Mouse (Mus musculus): ENCODE data around the gene Smc4. TPM values are rescaled to one million over a fixed set of nuclear protein-coding genes. Genes with fewer than 3 reads are reported as not detected.

Gene Smc4
- polyA plus RNA-seq, 1 experiment = 14.2 TPM

- Histone ChIP-seq H3K79me2 (ENCODE audit: control insufficient read depth, insufficient read depth) (peaks cover 45% of the 10 kb centered on the region), H3K27me3 (ENCODE audit: control insufficient read depth, insufficient read depth, insufficient read length) (no peaks in the 10 kb centered on the region), H3ac (ENCODE audit: control insufficient read depth, insufficient read length) (peak within 1 kb of the TSS; percentile 80), H3K4me3 (peak within 1 kb of the TSS; percentile 59), H3K4me2 (ENCODE audit: low read depth) (peak within 1 kb of the TSS; percentile 99), H3K36me3 (ENCODE audit: control insufficient read depth, insufficient read depth) (peaks cover 19% of the 10 kb centered on the region)
- TF ChIP-seq MYOD1 (IDR thresholded peaks at IDR 0.05; ENCODE audit: control insufficient read depth in 1 of 3, insufficient read length in 2 of 3, low read depth in 2 of 3) (no peak), USF1 (IDR thresholded peaks at IDR 0.05; ENCODE audit: low read depth) (no peak), TCF12 (IDR thresholded peaks at IDR 0.05; ENCODE audit: insufficient read depth, poor library complexity, severe bottlenecking) (no peak), POLR2AphosphoS2 (IDR thresholded peaks at IDR 0.05; ENCODE audit: insufficient read length, low read depth) (peak; percentile 42), SRF (IDR thresholded peaks at IDR 0.05; ENCODE audit: control insufficient read depth, insufficient read length, low read depth) (no peak), POLR2A (IDR thresholded peaks at IDR 0.05; ENCODE audit: insufficient read length, low read depth) (peak; percentile 53), TCF3 (IDR thresholded peaks at IDR 0.05; ENCODE audit: insufficient read length, low read depth) (no peak), E2F4 (IDR thresholded peaks at IDR 0.05; ENCODE audit: insufficient read depth) (peak; percentile 66)
Measured at GRCm38 (mm10) chr3:69044645-69045399, 40.3 kb downstream of the Smc4 start, which contains the start of gene Trim59. Trim59 (minus strand) TSS chr3:69044755.

- Histone ChIP-seq H3K4me3 (peak overlapping the region; percentile 59), H3K36me3 (ENCODE audit: control insufficient read depth, insufficient read depth) (peaks cover 17% of the 10 kb centered on the region), H3K27me3 (ENCODE audit: control insufficient read depth, insufficient read depth, insufficient read length) (no peaks in the 10 kb centered on the region), H3K4me2 (ENCODE audit: low read depth) (peak overlapping the region; percentile 99), H3ac (ENCODE audit: control insufficient read depth, insufficient read length) (peak overlapping the region; percentile 80), H3K79me2 (ENCODE audit: control insufficient read depth, insufficient read depth) (peaks cover 40% of the 10 kb centered on the region)
- TF ChIP-seq MAX (IDR thresholded peaks at IDR 0.05; ENCODE audit: low read depth) (no peak), SRF (IDR thresholded peaks at IDR 0.05; ENCODE audit: control insufficient read depth, insufficient read length, low read depth) (no peak), POLR2A (IDR thresholded peaks at IDR 0.05; ENCODE audit: insufficient read length, low read depth) (no peak), MYOG (IDR thresholded peaks at IDR 0.05; ENCODE audit: control insufficient read depth in 1 of 3, insufficient read depth in 1 of 3, insufficient read length in 2 of 3, low read depth in 2 of 3) (no peak), REST (IDR thresholded peaks at IDR 0.05; ENCODE audit: insufficient read depth, insufficient read length) (no peak), POLR2AphosphoS2 (IDR thresholded peaks at IDR 0.05; ENCODE audit: insufficient read length, low read depth) (no peak)
Measured at GRCm38 (mm10) chr3:69045400-69045703, 40.8 kb downstream of the Smc4 start.

DNA sequence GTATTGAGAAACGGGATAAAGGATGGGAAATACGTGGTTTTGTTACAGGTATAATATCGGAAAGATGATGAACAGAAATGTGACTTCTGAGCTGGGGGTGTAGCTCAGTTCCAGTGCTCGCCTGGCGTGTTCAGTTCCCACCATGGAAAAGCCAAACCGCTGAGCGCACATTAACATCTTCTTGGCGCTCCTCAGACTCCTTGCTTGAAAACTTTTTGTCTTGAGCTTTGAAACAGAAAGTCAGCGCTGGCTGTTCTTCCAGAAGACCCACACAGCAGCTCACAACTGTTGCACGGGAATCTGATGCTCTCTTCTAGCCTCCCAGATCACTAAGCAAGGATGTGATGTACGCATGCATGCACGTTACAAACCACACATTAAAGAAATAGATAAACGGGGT is 41.2 kb downstream of the Smc4 start:
- peak overlapping the region; percentile 59 for H3K4me3 ChIP-seq
- peaks cover 17% of the 10 kb centered on the region for H3K36me3 ChIP-seq (ENCODE audit: control insufficient read depth, insufficient read depth)
- peaks cover 36% of the 10 kb centered on the region for H3K79me2 ChIP-seq (ENCODE audit: control insufficient read depth, insufficient read depth)
- no peaks in the 10 kb centered on the region for H3K27me3 ChIP-seq (ENCODE audit: control insufficient read depth, insufficient read depth, insufficient read length)
- H3K4me2 ChIP-seq (ENCODE audit: low read depth) = peak overlapping the region; percentile 99
- TF ChIP-seq TCF12 (IDR thresholded peaks at IDR 0.05; ENCODE audit: insufficient read depth, poor library complexity, severe bottlenecking) = no peak
- no peak for TF ChIP-seq REST (IDR thresholded peaks at IDR 0.05; ENCODE audit: insufficient read depth, insufficient read length)
- no peak for TF ChIP-seq E2F4 (IDR thresholded peaks at IDR 0.05; ENCODE audit: insufficient read depth)
- no peak for TF ChIP-seq POLR2AphosphoS2 (IDR thresholded peaks at IDR 0.05; ENCODE audit: insufficient read length, low read depth)
- no peak for TF ChIP-seq POLR2A (IDR thresholded peaks at IDR 0.05; ENCODE audit: insufficient read length, low read depth)
- TF ChIP-seq MYOG (IDR thresholded peaks at IDR 0.05; ENCODE audit: control insufficient read depth in 1 of 3, insufficient read depth in 1 of 3, insufficient read length in 2 of 3, low read depth in 2 of 3) = no peak
- no peak for TF ChIP-seq TCF3 (IDR thresholded peaks at IDR 0.05; ENCODE audit: insufficient read length, low read depth)
- TF ChIP-seq MAX (IDR thresholded peaks at IDR 0.05; ENCODE audit: low read depth) = no peak
- no peak for TF ChIP-seq MYOD1 (IDR thresholded peaks at IDR 0.05; ENCODE audit: control insufficient read depth in 1 of 3, insufficient read length in 2 of 3, low read depth in 2 of 3)
- no peak for TF ChIP-seq SRF (IDR thresholded peaks at IDR 0.05; ENCODE audit: control insufficient read depth, insufficient read length, low read depth)
- TF ChIP-seq USF1 (IDR thresholded peaks at IDR 0.05; ENCODE audit: low read depth) = no peak
- no peak for TF ChIP-seq CEBPB (IDR thresholded peaks at IDR 0.05; ENCODE audit: insufficient read depth, poor library complexity, severe bottlenecking)
- no peak overlapping the region for H3ac ChIP-seq (ENCODE audit: control insufficient read depth, insufficient read length)

- Histone ChIP-seq H3K4me2 (ENCODE audit: low read depth) (peak overlapping the region; percentile 99), H3K36me3 (ENCODE audit: control insufficient read depth, insufficient read depth) (peaks cover 13% of the 10 kb centered on the region), H3K4me3 (peak overlapping the region; percentile 59), H3ac (ENCODE audit: control insufficient read depth, insufficient read length) (no peak overlapping the region), H3K79me2 (ENCODE audit: control insufficient read depth, insufficient read depth) (peaks cover 29% of the 10 kb centered on the region), H3K27me3 (ENCODE audit: control insufficient read depth, insufficient read depth, insufficient read length) (no peaks in the 10 kb centered on the region)
- TF ChIP-seq MYOD1 (IDR thresholded peaks at IDR 0.05; ENCODE audit: control insufficient read depth in 1 of 3, insufficient read length in 2 of 3, low read depth in 2 of 3) (no peak), MAX (IDR thresholded peaks at IDR 0.05; ENCODE audit: low read depth) (no peak), POLR2AphosphoS2 (IDR thresholded peaks at IDR 0.05; ENCODE audit: insufficient read length, low read depth) (no peak), REST (IDR thresholded peaks at IDR 0.05; ENCODE audit: insufficient read depth, insufficient read length) (no peak), TCF3 (IDR thresholded peaks at IDR 0.05; ENCODE audit: insufficient read length, low read depth) (no peak), SRF (IDR thresholded peaks at IDR 0.05; ENCODE audit: control insufficient read depth, insufficient read length, low read depth) (no peak), TCF12 (IDR thresholded peaks at IDR 0.05; ENCODE audit: insufficient read depth, poor library complexity, severe bottlenecking) (no peak), USF1 (IDR thresholded peaks at IDR 0.05; ENCODE audit: low read depth) (no peak), POLR2A (IDR thresholded peaks at IDR 0.05; ENCODE audit: insufficient read length, low read depth) (no peak), MYOG (IDR thresholded peaks at IDR 0.05; ENCODE audit: control insufficient read depth in 1 of 3, insufficient read depth in 1 of 3, insufficient read length in 2 of 3, low read depth in 2 of 3) (no peak), CEBPB (IDR thresholded peaks at IDR 0.05; ENCODE audit: insufficient read depth, poor library complexity, severe bottlenecking) (no peak), E2F4 (IDR thresholded peaks at IDR 0.05; ENCODE audit: insufficient read depth) (no peak)
Measured at GRCm38 (mm10) chr3:69046509-69046908, 42.0 kb downstream of the Smc4 start.
